Mouse (Mus musculus): ENCODE results near the gene Abhd12. TPM values are rescaled to one million over a fixed set of nuclear protein-coding genes. Genes with fewer than 3 reads are reported as not detected.

Abhd12 gene
- total and polyA plus RNA-seq, 2 experiments from 2014 or later: 150 to 152 TPM

DNA sequence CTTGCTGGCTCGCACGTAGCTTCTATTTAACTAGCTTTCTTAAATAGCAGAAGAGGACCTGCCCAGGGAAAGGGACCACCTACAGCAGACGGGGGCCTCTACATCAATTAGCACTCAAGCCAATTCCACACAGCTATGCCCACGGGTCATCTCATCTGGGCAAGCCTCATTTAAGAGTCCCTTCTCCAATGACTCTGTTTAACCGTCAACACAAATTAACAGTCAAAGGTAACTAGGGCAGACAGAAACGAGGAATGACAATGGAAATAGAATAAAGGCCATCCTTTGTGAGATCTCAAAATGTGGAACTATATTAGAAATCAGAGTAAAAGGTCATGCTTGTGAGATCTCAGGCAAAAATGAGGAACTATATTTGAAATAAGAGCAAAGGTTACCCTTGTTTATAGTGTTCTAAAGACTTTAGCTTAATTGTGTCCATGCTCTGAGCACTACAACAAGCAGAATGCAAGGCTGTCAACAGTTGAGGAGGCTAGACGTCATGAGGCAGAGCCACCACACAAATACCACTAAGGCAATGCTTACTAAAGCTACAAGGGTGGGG, 8.8 kb downstream of the Abhd12 start:
- Histone ChIP-seq H3K9ac (no peak overlapping the region), H3K36me3 (ENCODE audit: insufficient read depth) (0 out of 2 replicates have a peak, but pooled peaks cover 3% of the 10 kb centered on the region), H3K4me2 (ENCODE audit: low read depth) (no peak overlapping the region), H3K27me3 (ENCODE audit: insufficient read depth, low read length) (no peaks in the 10 kb centered on the region), H3K4me1 (ENCODE audit: insufficient read depth) (no peaks in the 10 kb centered on the region), H3K4me3 (ENCODE audit: low read depth, low read length) (no peak overlapping the region), H3K9me3 (ENCODE audit: low read length) (no peaks in the 10 kb centered on the region), H3K27ac (ENCODE audit: low read depth, low read length) (no peak overlapping the region)
- ATAC-seq (no peak), DNase-seq (no peak)
- 74% methylated on average over 7 of the region's 7 CpGs for WGBS
- no peak for TF ChIP-seq CTCF (IDR thresholded peaks at IDR 0.05; ENCODE audit: low read depth)

DNA sequence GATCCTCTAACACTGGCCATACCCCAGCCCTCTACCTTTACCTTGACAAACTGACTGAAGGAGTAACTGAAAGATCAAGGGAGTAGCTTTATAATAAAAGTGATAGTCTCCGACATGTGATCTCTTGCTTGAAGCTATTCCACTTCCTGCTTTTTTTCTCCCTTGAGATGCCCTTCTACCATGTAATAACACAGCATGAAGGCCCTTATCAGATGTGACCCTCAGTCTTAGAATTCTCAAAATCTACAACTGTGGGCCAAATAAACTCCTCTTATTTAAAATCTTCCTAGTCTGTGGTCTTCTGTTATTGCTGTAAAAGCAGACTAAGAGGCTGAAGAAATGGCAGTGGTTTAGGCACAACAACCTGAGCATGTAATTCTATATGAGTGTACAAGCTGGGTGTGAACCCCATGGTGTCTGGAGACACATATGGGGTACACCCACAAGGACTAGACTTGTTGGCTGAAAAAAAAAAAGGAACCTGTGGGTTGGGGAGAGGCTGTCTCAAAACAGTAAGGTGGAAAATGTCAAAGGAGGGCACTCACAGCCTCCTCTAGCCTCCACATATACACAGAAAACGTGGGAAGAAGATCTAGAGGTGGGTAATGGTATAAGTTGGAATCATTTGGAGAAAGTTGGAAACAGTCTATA, 9.8 kb downstream of the Abhd12 start:
- Histone ChIP-seq H3K4me3 (ENCODE audit: low read depth, low read length) (no peak overlapping the region), H3K36me3 (ENCODE audit: insufficient read depth) (no peaks in the 10 kb centered on the region), H3K4me2 (ENCODE audit: low read depth) (no peak overlapping the region), H3K4me1 (ENCODE audit: insufficient read depth) (no peaks in the 10 kb centered on the region), H3K27me3 (ENCODE audit: insufficient read depth, low read length) (no peaks in the 10 kb centered on the region), H3K9me3 (ENCODE audit: low read length) (no peaks in the 10 kb centered on the region), H3K9ac (no peak overlapping the region), H3K27ac (ENCODE audit: low read depth, low read length) (no peak overlapping the region)
- no peak for ATAC-seq
- WGBS: 92% methylated on average over 2 of the region's 2 CpGs
- no peak for TF ChIP-seq CTCF (IDR thresholded peaks at IDR 0.05; ENCODE audit: low read depth)
- no peak for DNase-seq

DNA sequence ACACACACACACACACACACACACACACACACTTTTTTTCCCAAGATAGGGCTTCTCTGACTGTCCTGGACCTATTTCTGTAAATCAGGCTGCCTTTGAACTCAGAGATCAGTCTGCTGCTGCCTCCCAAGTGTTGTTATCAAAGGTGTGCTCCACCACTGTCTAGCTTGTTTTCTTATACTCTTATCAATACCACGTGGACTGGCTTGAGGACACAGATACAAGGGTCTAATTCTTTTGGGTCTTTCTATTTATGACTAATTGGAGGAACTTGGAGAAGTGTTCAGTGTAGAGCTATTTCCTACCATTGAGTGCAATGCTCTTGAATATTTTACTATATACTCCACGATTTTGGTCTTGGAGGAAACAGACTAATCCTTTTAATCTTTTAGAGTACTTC, 17.2 kb downstream of the Abhd12 start:
- no peaks in the 10 kb centered on the region for H3K36me3 ChIP-seq (ENCODE audit: insufficient read depth)
- no peaks in the 10 kb centered on the region for H3K4me1 ChIP-seq (ENCODE audit: insufficient read depth)
- ATAC-seq (no peak), DNase-seq (no peak)
- no peak overlapping the region for H3K27ac ChIP-seq (ENCODE audit: low read depth, low read length)
- no peak overlapping the region for H3K9ac ChIP-seq
- no peaks in the 10 kb centered on the region for H3K9me3 ChIP-seq (ENCODE audit: low read length)
- H3K27me3 ChIP-seq (ENCODE audit: insufficient read depth, low read length): no peaks in the 10 kb centered on the region
- H3K4me3 ChIP-seq (ENCODE audit: low read depth, low read length): no peak overlapping the region
- no peak overlapping the region for H3K4me2 ChIP-seq (ENCODE audit: low read depth)
- WGBS: 78% methylated on average over 2 of the region's 2 CpGs
- TF ChIP-seq CTCF (IDR thresholded peaks at IDR 0.05; ENCODE audit: low read depth): no peak

DNA sequence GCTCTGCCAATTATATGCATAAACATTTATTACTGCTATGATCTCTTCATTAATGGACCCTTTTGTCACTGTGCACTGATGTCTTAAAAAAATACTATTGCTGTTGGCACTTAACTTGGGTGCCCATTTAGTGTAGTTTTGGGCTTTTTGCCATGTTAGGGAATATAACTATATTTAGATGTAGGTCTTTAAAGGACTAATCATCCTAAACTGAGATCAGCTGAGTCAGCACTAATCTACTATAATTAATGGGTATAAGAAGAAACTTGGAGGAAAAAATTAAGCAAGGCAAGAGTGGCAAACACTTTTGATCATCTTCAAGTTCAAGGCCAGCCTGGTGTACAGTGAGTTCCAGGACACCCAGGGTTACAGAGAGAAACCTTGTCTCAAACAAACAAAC, 18.2 kb downstream of the Abhd12 start:
- Histone ChIP-seq H3K9me3 (ENCODE audit: low read length) (no peaks in the 10 kb centered on the region), H3K4me2 (ENCODE audit: low read depth) (no peak overlapping the region), H3K27me3 (ENCODE audit: insufficient read depth, low read length) (no peaks in the 10 kb centered on the region), H3K4me1 (ENCODE audit: insufficient read depth) (no peaks in the 10 kb centered on the region), H3K9ac (no peak overlapping the region), H3K27ac (ENCODE audit: low read depth, low read length) (no peak overlapping the region), H3K36me3 (ENCODE audit: insufficient read depth) (no peaks in the 10 kb centered on the region), H3K4me3 (ENCODE audit: low read depth, low read length) (no peak overlapping the region)
- DNase-seq: no peak
- TF ChIP-seq CTCF (IDR thresholded peaks at IDR 0.05; ENCODE audit: low read depth): no peak
- ATAC-seq: no peak

DNA sequence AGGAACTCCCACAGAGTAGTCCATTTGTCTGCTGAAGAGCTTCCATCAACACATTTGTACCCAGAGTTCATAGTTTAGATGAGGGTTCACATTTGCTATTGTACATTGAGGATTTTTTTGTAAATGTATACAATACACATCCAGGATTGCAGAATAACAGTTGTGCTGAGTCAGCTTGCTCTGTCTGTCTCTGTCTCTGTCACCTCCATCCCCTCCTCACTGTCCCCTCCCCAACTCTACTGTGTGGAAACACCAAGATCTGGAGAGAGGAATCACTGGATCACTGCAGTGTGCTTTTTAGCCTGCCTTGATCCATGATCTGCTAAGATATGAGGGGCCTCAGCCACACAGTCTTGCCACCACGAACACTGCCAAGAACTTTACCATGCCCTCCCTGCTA, 18.7 kb downstream of the Abhd12 start:
- TF ChIP-seq CTCF (IDR thresholded peaks at IDR 0.05; ENCODE audit: low read depth): no peak

DNA sequence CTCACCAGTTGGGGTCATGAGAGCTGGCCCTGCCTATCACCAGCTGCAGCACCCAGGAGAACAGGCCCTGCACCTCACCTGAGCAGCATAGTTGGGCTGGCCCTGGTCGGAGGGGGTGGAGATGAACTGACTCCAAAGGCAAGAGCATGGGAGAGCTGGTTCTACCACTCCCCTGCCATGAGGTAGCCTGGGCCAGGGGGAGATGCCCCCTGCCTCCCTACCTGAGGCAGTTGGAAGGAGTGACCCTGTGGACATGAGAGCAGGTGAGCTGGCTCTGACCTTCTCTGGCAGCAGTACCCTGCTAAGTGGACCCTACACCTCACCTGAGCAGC, 19.8 kb downstream of the Abhd12 start:
- WGBS: 89% methylated on average over 1 of the region's 1 CpGs

More for the DNA sequence above, 18.7 kb downstream of the Abhd12 start:
- H3K9me3 ChIP-seq (ENCODE audit: low read length): no peaks in the 10 kb centered on the region
- no peaks in the 10 kb centered on the region for H3K36me3 ChIP-seq (ENCODE audit: insufficient read depth)
- no peak overlapping the region for H3K9ac ChIP-seq
- no peaks in the 10 kb centered on the region for H3K27me3 ChIP-seq (ENCODE audit: insufficient read depth, low read length)
- DNase-seq: no peak
- H3K4me1 ChIP-seq (ENCODE audit: insufficient read depth): no peaks in the 10 kb centered on the region
- H3K4me3 ChIP-seq (ENCODE audit: low read depth, low read length): no peak overlapping the region
- 91% methylated on average over 1 of the region's 1 CpGs for WGBS
- ATAC-seq: no peak
- H3K4me2 ChIP-seq (ENCODE audit: low read depth): no peak overlapping the region
- no peak overlapping the region for H3K27ac ChIP-seq (ENCODE audit: low read depth, low read length)

DNA sequence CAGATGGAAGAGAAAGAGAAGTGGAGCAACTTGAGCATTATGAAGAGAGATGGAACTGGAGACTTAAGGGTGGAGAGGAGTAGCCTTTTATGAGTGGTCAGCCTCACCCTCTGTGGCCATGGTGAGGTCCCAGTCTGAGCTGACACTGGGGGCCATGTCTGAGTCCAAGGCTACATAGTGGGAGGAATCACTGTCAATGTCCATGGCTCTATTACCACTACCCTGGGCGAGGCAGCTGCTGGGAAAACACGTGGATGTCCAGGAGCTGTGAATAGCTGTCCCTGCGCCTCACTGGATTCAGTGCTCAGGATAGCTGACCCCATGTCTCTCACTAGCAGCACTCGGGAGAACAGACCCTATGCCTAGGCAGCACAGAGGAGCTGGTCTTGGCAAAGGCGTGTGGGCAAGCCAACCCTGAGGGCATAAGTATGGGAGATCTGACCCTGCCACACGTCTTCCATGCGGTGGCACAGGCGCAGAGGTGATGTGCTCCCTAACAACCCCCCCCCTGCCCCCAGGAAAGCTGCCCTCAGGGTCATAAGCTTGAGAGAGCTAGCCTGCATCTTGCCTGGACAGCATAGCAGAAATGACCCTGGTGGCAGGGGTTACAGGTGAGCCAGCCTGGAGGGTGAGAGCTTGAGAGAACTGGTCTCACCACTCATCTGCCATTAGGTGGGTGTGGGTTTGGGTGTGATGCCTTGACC, 20.3 kb downstream of the Abhd12 start:
- DNase-seq (no peak), ATAC-seq (no peak)
- no peak overlapping the region for H3K27ac ChIP-seq (ENCODE audit: low read depth, low read length)
- no peaks in the 10 kb centered on the region for H3K36me3 ChIP-seq (ENCODE audit: insufficient read depth)
- H3K27me3 ChIP-seq (ENCODE audit: insufficient read depth, low read length): no peaks in the 10 kb centered on the region
- no peak overlapping the region for H3K4me3 ChIP-seq (ENCODE audit: low read depth, low read length)
- no peaks in the 10 kb centered on the region for H3K4me1 ChIP-seq (ENCODE audit: insufficient read depth)
- H3K4me2 ChIP-seq (ENCODE audit: low read depth): no peak overlapping the region
- H3K9me3 ChIP-seq (ENCODE audit: low read length): no peaks in the 10 kb centered on the region
- no peak overlapping the region for H3K9ac ChIP-seq
- no peak for TF ChIP-seq CTCF (IDR thresholded peaks at IDR 0.05; ENCODE audit: low read depth)
- WGBS: 94% methylated on average over 8 of the region's 8 CpGs

More for the DNA sequence above, 19.8 kb downstream of the Abhd12 start:
- ATAC-seq (no peak), DNase-seq (no peak)
- no peaks in the 10 kb centered on the region for H3K4me1 ChIP-seq (ENCODE audit: insufficient read depth)
- no peak for TF ChIP-seq CTCF (IDR thresholded peaks at IDR 0.05; ENCODE audit: low read depth)
- no peak overlapping the region for H3K4me2 ChIP-seq (ENCODE audit: low read depth)
- H3K27me3 ChIP-seq (ENCODE audit: insufficient read depth, low read length): no peaks in the 10 kb centered on the region
- H3K9me3 ChIP-seq (ENCODE audit: low read length): no peaks in the 10 kb centered on the region
- no peaks in the 10 kb centered on the region for H3K36me3 ChIP-seq (ENCODE audit: insufficient read depth)
- no peak overlapping the region for H3K4me3 ChIP-seq (ENCODE audit: low read depth, low read length)
- H3K27ac ChIP-seq (ENCODE audit: low read depth, low read length): no peak overlapping the region
- no peak overlapping the region for H3K9ac ChIP-seq

Data from forebrain, postnatal 0 days (tissue).